Mouse (Mus musculus) ES-Bruce4 (cell line): ENCODE measurements around the gene Hsd3b7.

Experiments used
- CTCF ChIP-seq: IDR thresholded peaks from one replicate; pipeline ENCODE4 v1.8.1; 2011; ENCODE audit warnings: low read depth, low read length
- POLR2A ChIP-seq: IDR thresholded peaks from one replicate; pipeline ENCODE4 v1.8.1; 2011; ENCODE audit warnings: low read length; ENCODE audit not compliant: insufficient read depth

- TF ChIP-seq CTCF (no peak), POLR2A (no peak)
These were observed 14.8 kb downstream of the Hsd3b7 start for GRCm38 (mm10) chr7:127815116-127815665.
